ENCODE assay signal across 31 mouse cellular contexts in genomic region chr3:126505685-126506084, GRCm38 (mm10).
DNase-seq lines count a peak whose midpoint lies in the region.
"Had no signal": no experiment of that assay in that cellular context is flagged by ENCODE, and none has a peak within 500 bp of the region (broad histone marks: within the 10 kb centered on the region; RNA-seq: fewer than 3 reads in every experiment).

No protein-coding gene starts in this region.

- H3K27me3 ChIP-seq in limb, embryonic 10.5 days (ENCODE audit: low read depth, poor library complexity, severe bottlenecking): no peaks in the 10 kb centered on the region
- H3K27me3 ChIP-seq: embryonic facial prominence, embryonic 13.5 days; heart, embryonic 15.5 days; hindbrain, embryonic 13.5 days; megakaryocyte, embryonic 14.5 days; midbrain, embryonic 13.5 days; neural tube, embryonic 13.5 days had no signal

- no peak overlapping the region for H3K4me3 ChIP-seq in limb, embryonic 10.5 days
- H3K4me3 ChIP-seq: embryonic facial prominence, embryonic 13.5 days; erythroblast, embryonic 14.5 days; heart, embryonic 10.5 days; heart, embryonic 15.5 days; hindbrain, embryonic 13.5 days; megakaryocyte, embryonic 14.5 days; midbrain, embryonic 13.5 days; neural tube, embryonic 13.5 days had no signal

- H3K9me3 ChIP-seq in limb, embryonic 10.5 days (replicated peaks): peaks cover 10% of the 10 kb centered on the region; the same call in 1 of the 2 replicates
- H3K9me3 ChIP-seq: heart, embryonic 15.5 days had no signal

- peak overlapping the region; percentile 79; the same call in 1 of the 2 replicates for H3K27ac ChIP-seq in limb, embryonic 10.5 days
- H3K27ac ChIP-seq: embryonic facial prominence, embryonic 13.5 days; heart, embryonic 10.5 days; heart, embryonic 15.5 days; hindbrain, embryonic 13.5 days; midbrain, embryonic 13.5 days; neural tube, embryonic 13.5 days; stomach, postnatal 0 days had no signal

- peaks cover 5% of the 10 kb centered on the region; the same call in 1 of the 2 replicates for H3K36me3 ChIP-seq in limb, embryonic 10.5 days
- H3K36me3 ChIP-seq: embryonic facial prominence, embryonic 13.5 days; G1E; heart, embryonic 10.5 days; heart, embryonic 15.5 days; hindbrain, embryonic 13.5 days; midbrain, embryonic 13.5 days; neural tube, embryonic 13.5 days had no signal

- DNase-seq in embryo, embryonic 10 days (ENCODE audit: low spot score): peak; percentile 38
- no peak for DNase-seq in embryo, embryonic 9.5 days (ENCODE audit: extremely low spot score)
- DNase-seq in embryo, embryonic 11 days: peak; percentile 76
- no peak for DNase-seq in limb, embryonic 10.5 days (ENCODE audit: low spot score)
- DNase-seq in mesoderm, embryonic 11.5 days (ENCODE audit: low read depth, low spot score): peak; percentile 43
- DNase-seq in yolk sac, embryonic 10.5 days (ENCODE audit: low spot score): no peak
- no peak for DNase-seq in urinary bladder, postnatal 4 days (ENCODE audit: low spot score in 2 of 2)
- no peak for DNase-seq in urinary bladder, postnatal 36 days (ENCODE audit: low spot score in 2 of 2)
- DNase-seq: adrenal gland, postnatal 14 days; cerebellum, adult 11 months; cerebellum, adult 9-10 months; cerebellum, postnatal 36 days; gastrocnemius, postnatal 14 days; heart, postnatal 36 days; kidney, adult 11 months; kidney, postnatal 14 days; liver, postnatal 0 days; lung, postnatal 4 days; right cerebral cortex, postnatal 4 days; thymus, adult 18-20 months; thymus, postnatal 4 days had no signal

- H3K4me1 ChIP-seq in limb, embryonic 10.5 days: peaks cover 11% of the 10 kb centered on the region
- H3K4me1 ChIP-seq: heart, embryonic 10.5 days; heart, embryonic 15.5 days; hindbrain, embryonic 13.5 days; megakaryocyte, embryonic 14.5 days; midbrain, embryonic 13.5 days; neural tube, embryonic 13.5 days had no signal

- 10% methylated on average over 1 of the region's 1 CpGs for WGBS in limb, embryonic 10.5 days

Comparison
In these comparisons a context has a peak if more than half of its experiments do, and no peak if none do; other contexts are left out.
1. DNase-seq: peak in embryo, embryonic 10 days (single experiment), embryo, embryonic 11 days (single experiment) and mesoderm, embryonic 11.5 days (single experiment); none in embryo, embryonic 9.5 days (single experiment), limb, embryonic 10.5 days (single experiment), yolk sac, embryonic 10.5 days (single experiment), urinary bladder, postnatal 4 days (0 of 2) and urinary bladder, postnatal 36 days (0 of 2).